Mouse (Mus musculus): ENCODE measurements around the gene Sfi1. TPM values are rescaled to one million over a fixed set of nuclear protein-coding genes. Genes with fewer than 3 reads are reported as not detected.
"Not testable (repeated sequence)": the region's sequence is repeated elsewhere in the genome, so short reads cannot be mapped to it uniquely, and the experiment has no call there.

The Sfi1 gene
- polyA plus RNA-seq, 1 experiment from 2014 or later, result 14.3 TPM

- H3K36me3 ChIP-seq; H3K4me3 ChIP-seq; H3K9ac ChIP-seq; H3K4me1 ChIP-seq; H3K27me3 ChIP-seq (replicated peaks); H3K4me2 ChIP-seq (replicated peaks); H3K27ac ChIP-seq: not testable (repeated sequence)
- WGBS, result 85% methylated on average over 1 of the region's 1 CpGs
- peaks cover 16% of the 10 kb centered on the region for H3K9me3 ChIP-seq
- ATAC-seq (ENCODE audit: low FRiP score, low read depth), result peak; percentile 26
Measured at GRCm38 (mm10) chr11:3153666-3154397, 39.4 kb downstream of the Sfi1 start.

- not testable (repeated sequence) for ATAC-seq (ENCODE audit: low FRiP score, low read depth); H3K4me1 ChIP-seq; H3K27me3 ChIP-seq (replicated peaks); H3K27ac ChIP-seq; H3K4me2 ChIP-seq (replicated peaks); H3K4me3 ChIP-seq; H3K36me3 ChIP-seq; H3K9ac ChIP-seq
- 92% methylated on average over 4 of the region's 4 CpGs for WGBS
- H3K9me3 ChIP-seq, result peaks cover 13% of the 10 kb centered on the region
Measured at GRCm38 (mm10) chr11:3151358-3151757, 41.9 kb downstream of the Sfi1 start.

- H3K4me3 ChIP-seq; H3K4me2 ChIP-seq (replicated peaks); H3K36me3 ChIP-seq; H3K27ac ChIP-seq; H3K9ac ChIP-seq; ATAC-seq (ENCODE audit: low FRiP score, low read depth); H3K27me3 ChIP-seq (replicated peaks); H3K4me1 ChIP-seq: not testable (repeated sequence)
- peaks cover 13% of the 10 kb centered on the region for H3K9me3 ChIP-seq
- WGBS, result 97% methylated on average over 12 of the region's 12 CpGs
Measured at GRCm38 (mm10) chr11:3150677-3151003, 42.6 kb downstream of the Sfi1 start.

GRCm38 (mm10) chr11:3150003-3150676 is 43.1 kb downstream of the Sfi1 start:
- H3K27me3 ChIP-seq (replicated peaks); H3K9ac ChIP-seq; H3K36me3 ChIP-seq; H3K4me3 ChIP-seq; ATAC-seq (ENCODE audit: low FRiP score, low read depth); H3K4me1 ChIP-seq; H3K4me2 ChIP-seq (replicated peaks); H3K27ac ChIP-seq: not testable (repeated sequence)
- WGBS, result 96% methylated on average over 24 of the region's 24 CpGs
- H3K9me3 ChIP-seq, result peaks cover 13% of the 10 kb centered on the region

GRCm38 (mm10) chr11:3149471-3149870 is 43.8 kb downstream of the Sfi1 start:
- H3K36me3 ChIP-seq; H3K4me1 ChIP-seq; H3K27me3 ChIP-seq (replicated peaks); H3K27ac ChIP-seq; H3K9ac ChIP-seq; H3K4me2 ChIP-seq (replicated peaks); H3K4me3 ChIP-seq; ATAC-seq (ENCODE audit: low FRiP score, low read depth): not testable (repeated sequence)
- WGBS, result 95% methylated on average over 4 of the region's 4 CpGs
- peaks cover 13% of the 10 kb centered on the region for H3K9me3 ChIP-seq

- H3K9ac ChIP-seq; H3K36me3 ChIP-seq; H3K27ac ChIP-seq; H3K4me3 ChIP-seq; ATAC-seq (ENCODE audit: low FRiP score, low read depth); H3K4me2 ChIP-seq (replicated peaks); H3K4me1 ChIP-seq; H3K27me3 ChIP-seq (replicated peaks): not testable (repeated sequence)
- H3K9me3 ChIP-seq, result peaks cover 10% of the 10 kb centered on the region
- WGBS, result 91% methylated on average over 2 of the region's 2 CpGs
Measured at GRCm38 (mm10) chr11:3146806-3147205, 46.5 kb downstream of the Sfi1 start.

GRCm38 (mm10) chr11:3145359-3146165 is 47.7 kb downstream of the Sfi1 start:
- not testable (repeated sequence) for H3K4me2 ChIP-seq (replicated peaks); ATAC-seq (ENCODE audit: low FRiP score, low read depth); H3K9ac ChIP-seq; H3K36me3 ChIP-seq; H3K27ac ChIP-seq; H3K4me1 ChIP-seq; H3K27me3 ChIP-seq (replicated peaks); H3K4me3 ChIP-seq
- peaks cover 10% of the 10 kb centered on the region for H3K9me3 ChIP-seq
- 67% methylated on average over 9 of the region's 9 CpGs for WGBS

GRCm38 (mm10) chr11:3143984-3144383 is 49.3 kb downstream of the Sfi1 start:
- not testable (repeated sequence) for H3K4me3 ChIP-seq; H3K36me3 ChIP-seq; H3K9me3 ChIP-seq; ATAC-seq (ENCODE audit: low FRiP score, low read depth); H3K9ac ChIP-seq; H3K27ac ChIP-seq; H3K27me3 ChIP-seq (replicated peaks); H3K4me1 ChIP-seq; H3K4me2 ChIP-seq (replicated peaks)
- 86% methylated on average over 3 of the region's 3 CpGs for WGBS

GRCm38 (mm10) chr11:3142413-3142812 is 50.9 kb downstream of the Sfi1 start:
- not testable (repeated sequence) for H3K4me3 ChIP-seq; H3K4me1 ChIP-seq; H3K36me3 ChIP-seq; H3K27me3 ChIP-seq (replicated peaks); H3K9ac ChIP-seq; H3K27ac ChIP-seq; H3K4me2 ChIP-seq (replicated peaks)
- peak; percentile 61 for ATAC-seq (ENCODE audit: low FRiP score, low read depth)
- 87% methylated on average over 4 of the region's 5 CpGs for WGBS
- H3K9me3 ChIP-seq, result peaks cover 16% of the 10 kb centered on the region

GRCm38 (mm10) chr11:3140967-3141535 is 52.2 kb downstream of the Sfi1 start:
- H3K36me3 ChIP-seq; H3K4me1 ChIP-seq; H3K9ac ChIP-seq; H3K27ac ChIP-seq; H3K4me2 ChIP-seq (replicated peaks); H3K4me3 ChIP-seq; H3K27me3 ChIP-seq (replicated peaks): not testable (repeated sequence)
- H3K9me3 ChIP-seq, result peaks cover 20% of the 10 kb centered on the region
- peak; percentile 0; the same call in 1 of the 2 replicates for ATAC-seq (ENCODE audit: low FRiP score, low read depth)

- H3K4me2 ChIP-seq (replicated peaks); H3K9ac ChIP-seq; ATAC-seq (ENCODE audit: low FRiP score, low read depth); H3K4me3 ChIP-seq; H3K27me3 ChIP-seq (replicated peaks); H3K36me3 ChIP-seq; H3K27ac ChIP-seq; H3K4me1 ChIP-seq: not testable (repeated sequence)
- H3K9me3 ChIP-seq, result peaks cover 22% of the 10 kb centered on the region
- 82% methylated on average over 2 of the region's 2 CpGs for WGBS
Measured at GRCm38 (mm10) chr11:3138323-3138722, 54.9 kb downstream of the Sfi1 start.

GRCm38 (mm10) chr11:3137279-3137678 is 56.0 kb downstream of the Sfi1 start:
- H3K4me2 ChIP-seq (replicated peaks); H3K27ac ChIP-seq; H3K27me3 ChIP-seq (replicated peaks); H3K4me1 ChIP-seq; H3K4me3 ChIP-seq; H3K36me3 ChIP-seq; H3K9ac ChIP-seq: not testable (repeated sequence)
- WGBS, result 92% methylated on average over 4 of the region's 4 CpGs
- peak; percentile 5; the same call in 1 of the 2 replicates for ATAC-seq (ENCODE audit: low FRiP score, low read depth)
- H3K9me3 ChIP-seq, result peaks cover 20% of the 10 kb centered on the region

All from neural tube, embryonic 12.5 days (tissue).